Mouse (Mus musculus) neural tube, embryonic 15.5 days (tissue): ENCODE data around the gene Enpp7. TPM values are rescaled to one million over a fixed set of nuclear protein-coding genes. Genes with fewer than 3 reads are reported as not detected.

Experiments used
- ATAC-seq: fragments of 200-750 bp; cut with Nextera tagmentation; 2 replicates; pipeline ENCODE4 v1.8.0; 2017; ENCODE audit warnings: mild to moderate bottlenecking, moderate TSS enrichment, moderate library complexity; ENCODE audit not compliant: low FRiP score
- H3K27ac ChIP-seq: fragments of 300-500 bp; sonication (generic); replicated peaks from 2 replicates; pipeline ENCODE4 v1.5.1; 2015; ENCODE audit warnings: mild to moderate bottlenecking, inconsistent platforms
- H3K27me3 ChIP-seq: fragments of 300-500 bp; sonication (generic); replicated peaks from 2 replicates; pipeline ENCODE4 v1.6.1; 2015; ENCODE audit warnings: inconsistent platforms
- H3K36me3 ChIP-seq: fragments of 300-500 bp; sonication (generic); 2 replicates; pipeline ENCODE4 v1.6.1; 2015; ENCODE audit warnings: inconsistent platforms
- H3K4me1 ChIP-seq: fragments of 300-500 bp; sonication (generic); 2 replicates; pipeline ENCODE4 v1.6.1; 2015; ENCODE audit warnings: inconsistent platforms
- H3K4me2 ChIP-seq: fragments of 300-500 bp; sonication (generic); 2 replicates; pipeline ENCODE4 v1.6.1; 2015; ENCODE audit warnings: inconsistent platforms, mild to moderate bottlenecking, moderate library complexity
- H3K4me3 ChIP-seq: fragments of 300-500 bp; sonication (generic); replicated peaks from 2 replicates; pipeline ENCODE4 v1.5.1; 2015; ENCODE audit warnings: mild to moderate bottlenecking, inconsistent platforms
- H3K9ac ChIP-seq: fragments of 300-500 bp; sonication (generic); replicated peaks from 2 replicates; pipeline ENCODE4 v1.6.1; 2015; ENCODE audit warnings: mild to moderate bottlenecking, inconsistent platforms
- H3K9me3 ChIP-seq: fragments of 300-500 bp; sonication (generic); replicated peaks from 2 replicates; pipeline ENCODE4 v1.6.1; 2016; ENCODE audit warnings: inconsistent platforms
- WGBS: fragments of 180-500 bp; shearing (Covaris S2); methylation state at CpG from one replicate; pipeline ENCODE4 v1.1.7; 2015; ENCODE audit warnings: mixed read lengths; 5-methylcytosine and 5-hydroxymethylcytosine counted together
- polyA plus RNA-seq: library from polyadenylated mRNA; unstranded; fragments of >200 nt; fragmentation: Nextera tagmentation; extraction: Ambion mirVana; gene quantifications from 2 replicates; pipeline ENCODE4 v1.2.1, GENCODE M21; 2015

Enpp7 gene
- polyA plus RNA-seq, 1 experiment from 2014 or later, result not detected

GRCm38 (mm10) chr11:119036934-119037779 is 49.2 kb downstream of the Enpp7 start:
- Histone ChIP-seq H3K4me1 (peaks cover 71% of the 10 kb centered on the region), H3K9me3 (no peaks in the 10 kb centered on the region), H3K27ac (no peak overlapping the region), H3K9ac (peak overlapping the region; percentile 29), H3K36me3 (peaks cover 8% of the 10 kb centered on the region), H3K27me3 (peaks cover 68% of the 10 kb centered on the region), H3K4me2 (peak overlapping the region; percentile 66), H3K4me3 (peak overlapping the region; percentile 41)
- 7% methylated on average over 57 of the region's 57 CpGs for WGBS
- ATAC-seq, result no peak

GRCm38 (mm10) chr11:119037780-119038401 is 49.9 kb downstream of the Enpp7 start:
- peaks cover 78% of the 10 kb centered on the region for H3K4me1 ChIP-seq
- peaks cover 8% of the 10 kb centered on the region for H3K36me3 ChIP-seq
- H3K4me2 ChIP-seq, result peak overlapping the region; percentile 66
- H3K27ac ChIP-seq, result no peak overlapping the region
- peaks cover 75% of the 10 kb centered on the region for H3K27me3 ChIP-seq
- H3K9ac ChIP-seq, result no peak overlapping the region
- H3K9me3 ChIP-seq, result no peaks in the 10 kb centered on the region
- H3K4me3 ChIP-seq, result peak overlapping the region; percentile 41
- WGBS, result 25% methylated on average over 18 of the region's 18 CpGs
- ATAC-seq, result no peak

GRCm38 (mm10) chr11:119038744-119039484 is 50.9 kb downstream of the Enpp7 start:
- H3K9ac ChIP-seq, result no peak overlapping the region
- H3K4me3 ChIP-seq, result 0 out of 2 replicates have a peak overlapping the region, but pooled peaks have one; percentile 6
- ATAC-seq, result no peak
- no peak overlapping the region for H3K27ac ChIP-seq
- H3K36me3 ChIP-seq, result peaks cover 8% of the 10 kb centered on the region
- 0 out of 2 replicates have a peak overlapping the region, but pooled peaks have one; percentile 66 for H3K4me2 ChIP-seq
- H3K4me1 ChIP-seq, result peaks cover 79% of the 10 kb centered on the region
- WGBS, result 33% methylated on average over 22 of the region's 22 CpGs
- H3K27me3 ChIP-seq, result peaks cover 77% of the 10 kb centered on the region
- H3K9me3 ChIP-seq, result no peaks in the 10 kb centered on the region

GRCm38 (mm10) chr11:119039732-119040512 is 51.9 kb downstream of the Enpp7 start:
- peak overlapping the region; percentile 86 for H3K4me2 ChIP-seq
- peak overlapping the region; percentile 79 for H3K4me3 ChIP-seq
- H3K4me1 ChIP-seq, result peaks cover 77% of the 10 kb centered on the region
- peaks cover 78% of the 10 kb centered on the region for H3K27me3 ChIP-seq
- ATAC-seq, result no peak
- no peaks in the 10 kb centered on the region for H3K9me3 ChIP-seq
- H3K27ac ChIP-seq, result peak overlapping the region; percentile 94
- H3K9ac ChIP-seq, result peak overlapping the region; percentile 82
- H3K36me3 ChIP-seq, result peaks cover 8% of the 10 kb centered on the region
- WGBS, result 7% methylated on average over 21 of the region's 21 CpGs

- WGBS, result under 1% methylated on average over 51 of the region's 63 CpGs
- H3K4me3 ChIP-seq, result peak within 1 kb of the TSS; percentile 79
- peak; percentile 93 for ATAC-seq
- H3K9ac ChIP-seq, result peak within 1 kb of the TSS; percentile 82
- H3K4me1 ChIP-seq, result peaks cover 71% of the 10 kb centered on the region
- H3K4me2 ChIP-seq, result peak within 1 kb of the TSS; percentile 86
- peak within 1 kb of the TSS; percentile 94 for H3K27ac ChIP-seq
- H3K36me3 ChIP-seq, result peaks cover 8% of the 10 kb centered on the region
- no peaks in the 10 kb centered on the region for H3K9me3 ChIP-seq
- H3K27me3 ChIP-seq, result peaks cover 78% of the 10 kb centered on the region
Observed at GRCm38 (mm10) chr11:119040600-119041324, 52.8 kb downstream of the Enpp7 start, which contains the start of gene Cbx8. Gene Cbx8, minus strand, starts transcription at chr11:119040969.

- H3K9ac ChIP-seq, result peak overlapping the region; percentile 80
- peaks cover 68% of the 10 kb centered on the region for H3K4me1 ChIP-seq
- H3K27ac ChIP-seq, result peak overlapping the region; percentile 90
- no peaks in the 10 kb centered on the region for H3K9me3 ChIP-seq
- peaks cover 78% of the 10 kb centered on the region for H3K27me3 ChIP-seq
- H3K4me3 ChIP-seq, result peak overlapping the region; percentile 79
- H3K4me2 ChIP-seq, result peak overlapping the region; percentile 86
- WGBS, result under 1% methylated on average over 31 of the region's 31 CpGs
- ATAC-seq, result peak; percentile 58
- H3K36me3 ChIP-seq, result peaks cover 8% of the 10 kb centered on the region
Observed at GRCm38 (mm10) chr11:119041325-119041716, 53.3 kb downstream of the Enpp7 start.

GRCm38 (mm10) chr11:119041750-119042465 is 53.9 kb downstream of the Enpp7 start:
- under 1% methylated on average over 30 of the region's 31 CpGs for WGBS

More at GRCm38 (mm10) chr11:119041750-119042465, 53.9 kb downstream of the Enpp7 start:
- 0 out of 2 replicates have a peak, but pooled peaks have one; percentile 2 for ATAC-seq
- Histone ChIP-seq H3K4me1 (peaks cover 70% of the 10 kb centered on the region), H3K27ac (peak overlapping the region; percentile 90; the same call in 1 of the 2 replicates), H3K4me2 (peak overlapping the region; percentile 86), H3K9me3 (no peaks in the 10 kb centered on the region), H3K4me3 (peak overlapping the region; percentile 79), H3K9ac (peak overlapping the region; percentile 80), H3K36me3 (peaks cover 8% of the 10 kb centered on the region), H3K27me3 (peaks cover 80% of the 10 kb centered on the region)

Other genes starting within 250 kb of the Enpp7 start
- gene Rbfox3, start 76.6 kb upstream of the Enpp7 start, polyA plus RNA-seq, result 80.9 and 99.8 TPM in 2 replicates
- gene Cbx2, start 34.8 kb downstream of the Enpp7 start, polyA plus RNA-seq, result 8.3 and 13.3 TPM in 2 replicates
- 7.2 and 7.3 TPM in 2 replicates for gene Cbx8, start 52.8 kb downstream of the Enpp7 start, polyA plus RNA-seq
- gene Cbx4, start 98.0 kb downstream of the Enpp7 start, polyA plus RNA-seq, result 20.2 and 24.2 TPM in 2 replicates
- gene Tbc1d16, start 240.3 kb downstream of the Enpp7 start, polyA plus RNA-seq, result 43.9 and 47.4 TPM in 2 replicates
- 12.6 and 13.2 TPM in 2 replicates for gene Ccdc40, start 240.4 kb downstream of the Enpp7 start, polyA plus RNA-seq